Mouse (Mus musculus) ES-E14 (cell line): ENCODE measurements at regions not wholly inside any gene's neighbourhood (a gene's known extent, or its start where the extent isn't known, plus 50 kb on each side); places are given as distances from the start of the nearest gene placed in this dataset.

Source experiments
- CHD2 ChIP-seq: IDR thresholded peaks from 2 replicates; pipeline ENCODE4 v1.6.1; 2014; ENCODE audit warnings: mild to moderate bottlenecking, low read depth, low read length, inconsistent platforms
- MAFK ChIP-seq: IDR thresholded peaks from 2 replicates; pipeline ENCODE4 v1.6.1; 2014; ENCODE audit warnings: mild to moderate bottlenecking, low read depth, low read length, inconsistent platforms; ENCODE audit not compliant: insufficient read depth
- ZC3H11A ChIP-seq: IDR thresholded peaks from 2 replicates; pipeline ENCODE4 v1.6.1; 2012; ENCODE audit warnings: low read depth, mild to moderate bottlenecking, inconsistent platforms, low read length, borderline replicate concordance

GRCm38 (mm10) chrX:35791273-35791672 is 97.4 kb upstream of the Dock11 start:
- TF ChIP-seq MAFK: no peak
- no peak for TF ChIP-seq ZC3H11A
- no peak for TF ChIP-seq CHD2
